Mouse (Mus musculus) kidney, postnatal 14 days (tissue): ENCODE data around the gene Tbrg4.
A peak's percentile ranks its signal among the peaks of the same experiment; 100 is the strongest.

Experiments
- DNase-seq: peaks from one replicate; pipeline ENCODE4 v3.0.0; 2022; ENCODE audit warnings: mixed read lengths

The Tbrg4 gene

DNA sequence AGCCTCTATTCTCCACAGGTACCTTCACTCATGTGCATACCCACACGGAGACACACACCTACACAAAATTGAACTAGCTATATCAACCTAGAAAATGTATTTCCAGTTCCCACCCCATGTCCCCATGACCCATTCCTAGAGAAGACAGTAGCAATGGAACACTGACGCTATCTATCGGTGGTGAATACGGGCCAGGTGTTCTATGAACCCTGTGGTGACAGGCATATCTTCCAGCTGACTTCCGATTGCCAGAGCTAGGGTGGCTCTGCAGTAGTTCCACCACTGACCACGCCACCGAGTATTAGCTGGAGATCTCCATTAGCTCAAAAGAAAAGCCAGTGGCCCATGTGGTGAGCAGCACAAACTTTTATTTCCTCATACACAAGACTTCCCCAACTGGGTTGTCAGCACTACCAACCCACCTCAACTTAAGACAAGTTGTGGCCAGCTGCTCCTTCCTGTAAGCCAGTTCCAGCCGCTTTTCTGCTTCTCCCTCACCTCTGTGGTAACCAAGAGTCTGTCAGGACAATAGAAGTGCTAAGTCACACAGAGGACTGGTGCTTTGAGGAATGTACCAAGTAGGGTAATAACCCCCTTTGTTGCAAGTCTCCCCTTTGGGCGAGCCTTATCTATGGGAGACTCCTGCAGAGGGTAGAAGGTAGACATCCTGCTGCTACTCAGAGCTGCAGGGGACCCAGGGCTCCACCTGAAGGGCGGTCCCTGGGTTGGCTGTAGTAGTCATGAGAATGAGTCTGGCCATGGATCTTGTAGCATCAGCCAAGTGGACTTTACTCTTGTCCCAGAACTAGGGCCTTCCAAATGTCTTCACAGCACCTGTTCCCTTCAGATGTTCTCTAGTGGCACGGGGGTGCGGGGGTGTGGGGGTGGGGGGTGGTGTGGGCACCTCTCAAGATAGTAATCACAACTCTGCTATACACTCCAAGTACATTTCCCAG is 10.3 kb downstream of the Tbrg4 start:
- DNase-seq: no peak

DNA sequence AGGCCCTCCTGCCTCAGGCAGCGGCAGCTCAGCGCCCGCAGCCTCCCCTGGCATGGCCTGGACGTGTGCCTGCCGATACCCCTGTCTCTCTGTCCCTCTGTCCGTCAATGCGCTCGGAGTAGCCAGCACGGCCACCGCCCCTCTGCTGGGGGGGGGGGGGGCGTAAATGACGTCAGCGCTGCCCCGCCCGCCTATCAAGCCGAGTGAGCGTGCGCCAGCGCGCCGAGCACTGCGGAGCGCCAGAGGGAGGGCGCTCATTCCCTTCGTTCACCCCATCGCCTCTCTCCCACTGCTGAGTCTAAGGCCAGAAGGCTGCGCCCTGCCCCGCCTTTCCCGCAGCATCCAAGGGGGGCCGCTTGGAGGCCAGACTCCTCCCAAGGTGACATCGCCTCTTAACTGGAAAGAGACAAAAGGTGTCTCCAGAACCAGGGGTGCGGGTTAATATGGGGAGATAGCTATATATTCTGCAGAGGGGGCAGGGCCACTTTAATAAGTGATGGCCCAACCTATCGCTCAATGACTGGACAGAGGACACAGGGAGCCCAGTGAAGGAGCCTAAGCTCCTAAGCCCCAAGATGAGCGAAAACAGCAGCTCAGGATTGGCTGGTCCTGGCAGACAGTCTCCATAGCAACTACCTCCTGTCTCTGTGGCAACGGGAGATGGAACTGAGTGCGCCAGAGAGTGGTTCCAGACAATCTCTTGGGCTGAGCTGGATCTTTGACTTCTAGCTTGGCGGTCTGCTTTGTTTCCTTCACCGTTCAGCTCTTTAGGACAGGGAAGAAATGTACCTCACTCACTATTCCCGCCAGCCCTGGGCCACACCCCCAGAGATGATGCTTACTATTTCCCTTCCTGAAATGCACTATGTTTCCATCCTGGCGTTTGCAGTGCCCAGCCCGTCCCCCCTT is 20.1 kb downstream of the Tbrg4 start, which contains the start of gene Nacad:
TSS of gene Nacad (minus strand) at position 563 of the 909 bp plus-strand sequence.
- no peak for DNase-seq

DNA sequence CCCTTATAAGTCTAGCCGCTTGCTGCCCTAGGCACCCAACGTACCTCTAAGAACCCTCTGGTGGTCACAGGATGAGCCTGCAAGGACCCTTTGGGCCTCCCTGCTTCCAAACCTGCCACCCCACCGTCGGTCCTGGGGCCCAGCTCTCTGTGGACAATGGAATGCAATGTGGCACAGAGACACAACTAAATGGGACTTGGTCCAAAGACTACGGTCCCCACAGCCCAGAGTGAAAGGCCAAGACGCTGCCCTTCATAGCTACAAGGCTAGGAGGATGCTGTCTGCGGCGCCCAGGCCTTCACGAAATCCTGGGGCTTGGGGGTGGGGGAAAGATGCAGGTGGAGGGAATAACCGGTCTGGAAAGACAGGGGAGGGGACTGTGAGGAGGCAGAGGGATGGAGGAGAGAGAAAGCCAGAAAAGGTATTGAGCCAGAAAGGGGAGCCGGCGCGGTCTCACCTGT is 20.8 kb downstream of the Tbrg4 start:
- no peak for DNase-seq

DNA sequence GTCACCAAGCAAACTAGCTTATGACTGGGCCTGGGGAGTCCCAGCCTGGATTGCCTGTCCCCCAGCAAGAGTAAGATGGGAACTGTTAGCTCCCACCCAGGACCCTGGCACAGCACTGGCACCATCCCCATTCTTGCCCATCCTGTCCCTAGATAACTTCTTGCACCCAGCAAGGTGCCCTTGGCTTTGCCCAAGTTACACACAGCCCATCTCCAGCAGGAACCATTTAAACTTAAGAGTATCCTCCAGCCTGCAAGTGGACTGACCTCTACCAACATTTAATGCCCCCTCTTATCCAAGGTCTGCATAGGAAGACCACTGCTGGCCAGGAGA is 21.3 kb downstream of the Tbrg4 start:
- DNase-seq: no peak

DNA sequence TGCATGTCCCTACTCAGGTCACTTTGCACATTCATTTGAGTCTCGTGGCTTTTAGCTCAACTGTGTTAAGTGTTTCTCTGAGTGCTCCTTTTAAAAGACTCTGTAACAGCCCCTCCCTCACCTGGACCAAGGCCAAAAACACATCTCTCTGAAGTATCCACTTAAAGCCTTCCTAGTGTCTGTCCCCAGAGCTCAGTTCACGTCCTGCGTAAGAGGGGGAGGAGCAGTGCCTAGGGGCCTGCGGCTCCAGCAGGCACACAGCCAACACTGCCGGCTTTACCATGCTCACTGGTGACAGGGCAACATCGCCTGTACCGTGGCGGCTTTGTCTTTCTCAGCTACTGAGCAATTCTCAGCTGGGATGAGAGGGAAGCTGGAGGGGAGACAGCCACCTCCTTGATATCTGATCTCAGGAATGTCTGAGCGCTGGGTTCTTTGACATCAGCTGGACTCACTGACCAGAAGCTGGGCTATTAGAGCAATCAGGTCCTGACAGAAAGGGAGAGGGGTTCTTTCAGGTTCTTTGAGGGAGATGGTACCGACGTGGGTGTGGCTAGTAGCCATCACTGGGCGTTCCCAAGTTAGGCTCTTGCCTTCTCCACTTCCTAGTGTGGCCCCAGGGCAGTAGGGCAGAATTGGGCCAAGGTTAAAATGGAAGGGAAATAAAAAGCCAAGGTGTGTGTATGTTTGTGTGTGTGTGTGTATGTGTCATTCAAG is 21.8 kb downstream of the Tbrg4 start:
- peak; percentile 55 for DNase-seq

DNA sequence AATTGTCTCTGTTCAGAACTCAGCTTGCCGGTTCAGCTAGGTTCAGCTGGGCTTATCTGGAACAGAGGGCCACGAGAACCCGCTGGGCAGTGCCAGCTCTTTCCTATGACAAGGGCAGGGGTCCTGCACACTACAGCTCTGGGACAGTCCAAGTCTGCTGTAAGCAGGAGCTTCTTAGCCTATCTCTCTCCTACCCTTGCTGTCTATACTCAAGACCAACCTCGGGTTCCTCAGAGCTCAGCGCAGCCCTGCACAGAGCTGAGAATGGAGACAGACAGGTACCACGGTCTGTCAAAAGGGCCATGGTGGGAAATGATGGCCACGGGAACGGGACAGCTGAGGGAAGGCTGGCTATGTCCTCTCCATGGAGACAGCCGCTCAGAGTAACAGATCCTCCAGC is 22.6 kb downstream of the Tbrg4 start:
- no peak for DNase-seq

DNA sequence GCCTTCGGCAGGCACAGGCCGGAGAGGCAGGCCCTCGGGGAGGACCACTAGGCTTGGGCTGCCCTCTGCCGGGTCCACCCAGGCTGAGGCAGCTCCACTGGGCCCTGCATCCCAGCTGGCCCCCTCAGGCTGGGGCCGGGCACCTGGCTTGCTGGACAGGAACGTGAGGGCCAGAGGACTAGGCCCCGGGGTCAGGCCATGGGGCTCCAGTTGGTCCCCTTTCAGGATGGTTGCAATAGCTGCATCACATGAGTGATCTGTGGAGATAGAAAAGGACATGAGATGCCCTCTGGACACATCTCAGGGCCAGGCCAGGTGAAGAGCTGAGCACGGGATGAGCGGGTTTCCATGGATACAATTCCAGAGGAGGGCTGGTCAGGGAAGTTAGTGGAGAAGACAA is 23.2 kb downstream of the Tbrg4 start:
- DNase-seq: no peak

DNA sequence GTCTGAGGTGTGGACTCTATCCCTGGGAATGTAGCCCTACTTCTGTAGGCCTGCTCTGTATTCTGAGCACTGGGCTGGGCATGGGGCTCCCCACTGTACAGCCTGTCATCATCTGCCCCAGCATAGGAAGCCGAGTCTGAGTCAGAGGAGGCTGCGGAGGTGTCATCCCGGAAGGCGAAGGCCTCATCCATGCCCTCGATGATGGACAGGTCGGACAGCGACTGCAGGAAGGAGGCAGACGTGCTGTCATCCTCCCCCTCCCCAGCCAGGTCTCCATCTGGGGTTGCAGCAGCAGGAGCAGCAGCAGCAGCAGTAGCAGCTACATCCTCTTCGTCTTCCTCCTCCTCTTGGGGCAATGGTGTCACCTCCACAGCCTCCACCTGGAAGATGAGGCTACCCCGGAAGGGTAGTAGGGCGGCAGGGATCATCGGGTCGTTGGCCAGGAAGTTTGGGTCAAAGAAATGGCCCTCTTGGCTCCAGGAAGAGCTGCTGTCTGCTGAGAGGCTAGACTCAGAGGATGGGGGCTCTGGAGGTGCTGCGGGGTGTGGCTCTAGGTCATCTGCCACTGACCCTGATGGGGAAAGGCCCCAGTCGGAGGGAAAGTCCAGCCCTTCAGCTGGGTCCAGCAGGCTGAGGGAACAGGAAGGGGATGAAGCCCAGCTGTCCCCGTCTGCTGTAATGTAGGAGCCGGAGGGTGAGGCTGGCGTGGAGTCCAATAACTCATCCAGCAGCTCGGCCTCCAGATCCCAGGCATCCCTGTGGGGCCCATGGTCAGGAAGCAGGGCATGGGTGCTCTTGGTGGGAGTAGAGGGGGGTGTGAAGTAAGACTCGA is 24.0 kb downstream of the Tbrg4 start:
- DNase-seq: no peak

DNA sequence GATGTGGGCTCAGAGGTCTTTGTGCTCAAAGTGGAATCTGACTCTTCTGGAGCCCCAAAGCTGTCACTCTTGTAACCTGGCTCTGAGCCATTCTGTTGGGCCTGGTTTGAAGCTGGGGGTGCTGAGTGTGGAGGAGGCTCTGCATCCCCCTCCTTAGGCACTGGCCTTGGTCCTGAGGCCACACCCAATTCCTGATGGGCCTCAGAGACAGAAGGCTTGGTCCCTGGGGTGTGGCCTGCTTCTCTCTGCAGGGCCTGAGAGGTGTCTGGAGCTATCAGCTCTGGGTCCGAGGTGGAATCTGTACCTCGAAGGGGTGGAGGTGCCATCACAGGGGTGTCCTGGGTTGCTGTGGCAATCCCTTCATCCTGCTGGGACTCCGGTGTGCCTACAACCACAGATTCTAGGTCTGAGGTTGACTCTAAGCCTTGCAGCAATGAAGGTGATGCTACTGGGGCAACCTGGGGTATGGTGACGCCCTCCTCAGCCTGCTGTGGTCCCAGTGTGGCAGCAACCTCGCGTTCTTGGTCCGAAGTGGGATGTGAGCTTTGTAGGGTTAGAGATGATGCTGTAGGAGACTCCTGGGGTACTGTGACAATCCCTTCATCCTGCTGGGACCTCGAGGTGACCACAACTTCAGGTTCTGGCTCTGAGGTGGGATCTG is 25.5 kb downstream of the Tbrg4 start:
- no peak for DNase-seq

DNA sequence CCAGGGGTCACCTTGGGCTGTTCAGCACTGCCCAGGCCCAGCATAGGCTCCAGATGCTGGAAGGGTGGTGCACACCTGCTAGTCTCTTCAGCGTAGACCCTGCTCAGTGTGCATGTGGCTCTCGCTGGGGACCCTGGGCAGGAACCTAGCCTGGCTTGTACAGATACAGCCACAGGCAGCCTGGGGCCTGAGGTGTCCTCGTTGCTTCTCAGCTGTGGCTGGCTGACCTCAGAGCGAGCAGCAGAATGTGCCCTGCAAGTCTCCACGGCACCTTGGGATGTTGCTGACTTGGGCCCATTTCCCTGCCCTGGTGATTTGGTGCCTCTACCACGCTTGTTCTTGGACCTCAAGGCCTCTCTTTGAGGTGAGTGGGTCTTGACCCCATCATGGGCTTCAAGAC is 26.0 kb downstream of the Tbrg4 start:
- no peak for DNase-seq

DNA sequence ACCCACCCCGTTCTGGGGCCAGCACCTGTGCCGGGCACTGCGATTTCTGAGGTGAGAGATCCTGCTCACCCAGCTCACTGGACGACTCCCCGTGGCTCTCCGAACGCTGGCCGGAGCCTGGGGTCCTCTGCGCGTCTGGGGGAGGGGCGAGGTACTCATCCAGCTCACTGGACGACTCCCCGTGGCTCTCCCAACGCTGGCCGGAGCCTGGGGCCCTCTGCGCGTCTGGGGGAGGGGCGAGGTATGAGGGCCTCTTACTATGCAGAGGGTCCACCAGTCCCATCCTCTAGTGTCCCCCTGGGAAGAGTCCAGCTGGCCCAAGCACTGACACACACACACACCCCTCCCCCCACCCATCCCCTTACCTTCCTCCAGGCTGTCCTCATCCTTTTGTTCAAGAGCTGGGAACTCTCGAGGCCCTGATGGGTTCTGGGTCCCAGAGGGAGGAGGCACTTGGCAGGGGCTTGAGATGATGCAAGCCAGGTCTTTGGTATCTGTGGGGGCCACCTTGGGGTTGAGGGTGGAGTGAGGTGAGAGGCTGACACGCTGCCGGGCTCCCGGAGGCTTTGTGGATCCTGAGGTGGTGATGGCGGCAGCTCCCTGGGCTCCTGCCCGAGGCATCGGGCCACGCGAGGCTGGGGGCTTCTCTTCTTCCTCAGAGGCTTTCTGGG is 26.7 kb downstream of the Tbrg4 start:
- no peak for DNase-seq

DNA sequence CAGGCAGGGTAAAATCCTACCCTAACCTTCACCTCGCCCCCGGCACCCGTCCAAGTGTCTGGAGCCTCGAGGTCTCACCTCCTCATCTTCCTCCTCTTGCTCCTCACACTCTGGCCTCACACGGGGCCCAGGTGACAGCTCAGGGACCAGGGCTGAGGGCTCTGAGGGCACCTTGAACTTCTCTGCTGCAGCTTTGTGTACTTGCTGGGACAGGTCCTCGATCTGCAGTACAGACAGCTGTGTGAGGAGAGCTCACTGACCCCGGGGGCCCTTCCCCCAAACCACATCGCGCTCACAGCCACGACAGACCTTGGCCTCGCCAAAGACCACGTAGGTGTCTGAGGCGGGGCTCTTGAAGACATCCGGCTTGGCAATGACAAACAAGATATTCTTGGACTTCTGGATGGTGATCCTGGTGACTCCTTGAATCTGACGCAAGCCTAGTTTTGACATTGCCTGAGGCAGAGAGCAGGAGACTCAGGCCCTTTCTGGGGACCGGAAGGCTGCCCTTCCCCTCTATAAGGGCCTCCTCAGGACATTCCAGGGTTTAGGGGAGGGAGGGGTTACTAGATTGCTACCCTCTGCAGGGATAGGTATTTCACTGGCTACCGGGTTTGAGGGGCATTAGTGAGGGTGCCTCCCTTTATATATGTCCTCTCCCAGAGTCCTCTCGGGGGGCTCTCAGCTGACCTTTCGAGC is 27.5 kb downstream of the Tbrg4 start:
- no peak for DNase-seq

DNA sequence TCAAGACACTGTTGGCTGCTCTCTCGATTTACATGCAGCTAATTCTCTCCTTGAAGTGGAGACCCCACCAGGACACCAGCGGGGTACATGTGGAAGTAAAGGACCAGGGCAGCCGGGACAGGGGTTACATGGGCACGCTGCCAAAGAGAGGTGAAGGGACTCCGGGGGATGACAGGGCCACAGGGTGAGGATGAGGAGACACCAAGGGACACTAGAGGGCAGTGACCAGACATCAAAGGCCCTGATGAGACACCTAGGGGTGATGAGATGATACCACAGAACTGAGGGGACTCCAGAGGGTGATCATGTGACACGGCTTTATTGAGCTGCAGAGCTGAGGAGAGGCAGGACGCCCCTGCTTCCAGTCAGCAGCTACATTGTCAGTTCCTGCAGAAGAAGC is 28.3 kb downstream of the Tbrg4 start:
- no peak for DNase-seq

DNA sequence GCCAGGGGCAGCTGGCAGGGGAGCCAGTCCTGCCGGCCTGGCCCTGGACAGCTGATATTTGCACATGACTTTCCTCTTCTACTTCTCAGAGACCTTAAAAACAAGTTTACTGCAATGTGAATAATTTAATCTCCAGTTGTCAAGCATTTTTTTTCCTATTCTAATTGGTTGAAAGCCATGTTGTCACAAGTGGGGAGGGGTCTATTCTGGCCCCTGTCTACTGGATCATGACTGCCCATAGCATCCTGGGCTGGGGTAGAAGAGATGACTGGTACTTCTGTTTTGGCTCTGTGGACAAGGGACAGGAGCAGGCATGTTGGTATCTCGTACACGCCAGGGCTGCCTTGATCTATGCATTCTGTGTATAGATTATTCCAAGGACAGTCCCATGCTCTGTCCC is 29.3 kb downstream of the Tbrg4 start:
- no peak for DNase-seq

DNA sequence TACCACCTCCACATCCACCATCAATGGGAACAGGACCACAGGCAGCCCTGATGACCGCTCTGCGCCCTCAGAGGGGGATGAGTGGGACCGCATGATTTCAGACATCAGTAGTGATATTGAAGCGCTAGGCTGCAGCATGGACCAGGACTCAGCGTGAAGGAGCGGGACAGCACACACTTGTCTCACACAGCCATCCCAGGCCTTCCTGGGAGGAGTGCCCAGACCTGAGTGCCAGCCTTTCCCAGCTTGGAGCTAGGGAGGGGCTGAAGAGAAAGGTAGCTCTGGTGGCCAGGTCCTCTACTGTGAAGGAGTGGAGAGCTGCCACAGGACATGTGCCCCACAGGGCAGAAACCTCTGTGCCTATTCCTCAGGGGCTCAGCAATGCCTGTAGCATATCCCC is 29.7 kb downstream of the Tbrg4 start:
- no peak for DNase-seq

DNA sequence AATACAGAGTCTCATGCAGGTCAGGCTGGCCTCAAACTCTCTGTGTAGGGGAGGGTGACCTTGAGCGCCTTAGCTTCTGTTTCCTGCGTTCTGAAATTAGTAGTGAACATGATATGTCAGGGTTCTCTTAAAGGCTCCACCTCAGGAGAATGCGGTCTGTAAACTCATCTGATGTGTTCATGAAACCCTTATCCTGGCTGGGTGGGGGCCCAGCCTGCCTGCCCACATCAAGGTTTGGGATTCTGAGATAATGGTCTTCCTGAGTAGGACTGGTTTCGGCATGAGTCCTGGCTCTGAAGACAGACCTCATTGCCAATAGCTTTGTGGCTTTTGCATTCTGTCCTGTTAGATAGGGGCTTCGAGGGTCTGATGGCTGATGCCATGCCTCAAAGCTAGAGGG is 30.5 kb downstream of the Tbrg4 start:
- no peak for DNase-seq

DNA sequence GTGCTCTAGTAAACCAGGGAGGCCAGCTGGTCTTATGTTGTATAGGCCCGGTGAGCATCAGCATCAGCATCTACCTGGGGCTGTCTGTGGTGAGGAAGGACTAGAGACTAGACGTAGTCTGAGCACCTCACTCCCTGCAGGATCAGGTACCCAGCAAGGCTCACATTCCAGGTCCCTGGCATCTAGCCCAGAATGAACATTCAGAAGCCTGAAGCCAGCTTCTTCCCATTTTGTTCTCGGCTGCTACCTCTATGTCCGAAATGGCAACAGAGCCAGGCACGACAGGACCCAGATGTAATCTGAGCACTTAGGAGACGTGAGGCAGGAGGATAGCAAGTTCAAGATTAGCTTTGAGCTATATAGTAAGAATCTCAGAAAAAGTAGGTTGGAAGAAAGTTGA is 31.0 kb downstream of the Tbrg4 start:
- no peak for DNase-seq

DNA sequence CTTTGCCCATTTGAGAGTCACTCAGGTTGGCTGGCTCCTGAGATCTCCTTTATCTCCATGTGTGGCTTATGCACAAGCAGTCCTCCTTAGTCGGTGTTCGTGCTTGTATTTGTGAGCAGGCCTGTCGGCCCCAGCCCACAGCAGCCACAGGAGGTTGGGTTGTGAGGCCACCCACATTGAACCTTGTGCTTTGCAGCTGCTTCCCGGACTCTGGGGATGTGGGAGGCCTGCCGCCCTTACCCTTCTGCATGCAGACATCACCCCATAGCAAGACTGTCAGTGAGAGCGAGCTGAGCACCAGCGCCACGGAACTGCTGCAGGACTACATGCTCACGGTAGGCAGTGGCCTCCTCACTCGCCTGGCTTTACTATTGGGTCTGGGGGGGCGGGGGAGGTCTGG is 32.5 kb downstream of the Tbrg4 start:
- DNase-seq: no peak

DNA sequence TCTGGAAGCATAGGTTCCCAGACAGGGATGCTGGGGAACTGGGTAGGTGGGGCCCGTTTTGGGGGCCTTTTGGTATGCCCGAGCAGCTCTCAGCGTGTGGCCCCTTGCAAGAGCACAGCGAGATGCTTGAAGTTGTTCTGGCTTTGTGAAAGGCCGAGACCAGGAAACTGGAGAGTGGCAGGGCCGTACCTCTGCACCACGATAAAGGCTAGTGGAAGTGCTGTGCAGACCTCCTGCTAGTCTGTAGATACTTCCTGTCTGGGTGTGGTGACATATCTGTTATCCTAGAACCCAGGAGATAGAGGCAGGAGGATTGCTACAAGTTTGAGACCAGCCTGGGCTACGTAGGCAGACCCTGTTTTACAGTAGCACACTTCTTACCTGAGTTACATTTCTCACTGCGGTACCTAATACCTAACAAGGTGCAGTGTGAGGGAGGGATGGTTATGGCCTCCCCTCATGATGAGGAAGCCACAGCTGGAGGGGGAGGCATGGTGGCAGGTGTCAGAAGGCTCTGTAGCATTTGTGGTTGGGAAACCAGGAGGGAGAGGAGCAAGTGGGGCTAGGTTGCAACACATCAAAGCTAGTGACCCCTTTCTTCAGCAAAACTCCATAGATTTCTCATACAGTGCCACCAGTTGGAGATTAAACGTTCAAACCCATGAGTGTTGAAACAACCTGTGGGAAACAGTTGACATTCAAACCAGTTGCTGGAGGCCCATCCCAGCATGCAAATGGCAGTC is 34.8 kb downstream of the Tbrg4 start:
- no peak for DNase-seq

DNA sequence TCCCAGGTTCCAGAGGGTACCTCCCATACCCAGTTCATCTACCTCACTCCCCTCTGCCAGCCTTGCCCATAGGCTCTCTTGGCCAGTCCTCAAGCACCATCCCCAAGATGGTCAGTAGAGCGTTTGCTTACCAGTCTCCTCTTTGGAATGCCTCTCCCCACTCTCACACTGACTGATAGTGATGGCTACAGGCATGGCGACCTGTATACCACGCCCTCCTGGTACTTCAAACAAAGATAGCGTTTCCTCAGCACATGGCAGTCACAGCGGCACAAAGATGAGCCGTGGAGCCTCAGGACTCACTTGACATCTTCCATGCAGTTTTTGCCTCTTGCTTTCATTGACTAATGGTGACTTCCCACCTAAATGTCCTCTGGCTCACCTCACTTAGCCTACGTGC is 36.0 kb downstream of the Tbrg4 start:
- no peak for DNase-seq
